Mouse (Mus musculus) left cerebral cortex, adult 18-20 months (tissue): ENCODE measurements around the gene Shmt2. TPM values are rescaled to one million over a fixed set of nuclear protein-coding genes. Genes with fewer than 3 reads are reported as not detected.

Experiments
- DNase-seq, 2 experiments: peaks; one replicate each; pipeline ENCODE4 v3.0.0; 2021 to 2022; ENCODE audit warnings: low spot score in 2 of 2, mixed read lengths in 1 of 2
- long read RNA-seq, 2 experiments: library from polyadenylated mRNA; stranded (forward); transcript quantifications; one replicate each; pipeline ENCODE4 v2.0.0; 2021
- total RNA-seq, 2 experiments: library from RNA; stranded (reverse); gene quantifications; 2 replicates each; pipeline ENCODE4 v1.2.3; 2021

The Shmt2 gene
- total RNA-seq: 10 to 100 TPM; 23.4 to 27.0 TPM
- long read RNA-seq, experiment 1, transcript Shmt2-201 (12 exons, 2,289 nt): major isoform, 15 of 34 reads
- long read RNA-seq, experiment 1, transcript Shmt2-206 (12 exons, 2,238 nt): minor isoform, 6 of 34 reads
- long read RNA-seq, experiment 1, partial matches to known transcripts: 3 of 34 reads
- long read RNA-seq, experiment 1, other reads (novel, unspliced or antisense): 9 of 34 reads
- long read RNA-seq, experiment 2, transcript Shmt2-201 (12 exons, 2,289 nt): major isoform, 13 of 24 reads
- long read RNA-seq, experiment 2, partial matches to known transcripts: 2 of 24 reads
- long read RNA-seq, experiment 2, other reads (novel, unspliced or antisense): 6 of 24 reads

GRCm38 (mm10) chr10:127522088-127522581, at the start of gene Shmt2:
Gene Shmt2, minus strand, starts transcription at chr10:127522444.
- DNase-seq: peak; percentile 81 to 87

- DNase-seq: no peak
Measured at GRCm38 (mm10) chr10:127570937-127571641, 48.8 kb upstream of the Shmt2 start.

- no peak for DNase-seq
Measured at GRCm38 (mm10) chr10:127570384-127570783, 48.1 kb upstream of the Shmt2 start.

GRCm38 (mm10) chr10:127569450-127569849, 47.2 kb upstream of the Shmt2 start:
- DNase-seq: peak; percentile 50 to 71

GRCm38 (mm10) chr10:127566553-127567326, 44.5 kb upstream of the Shmt2 start:
- no peak for DNase-seq

GRCm38 (mm10) chr10:127564301-127564700, 42.1 kb upstream of the Shmt2 start:
- peak in 1 of 2 experiments; percentile 25 for DNase-seq

- DNase-seq: no peak
Measured at GRCm38 (mm10) chr10:127563840-127564239, 41.6 kb upstream of the Shmt2 start.

GRCm38 (mm10) chr10:127561145-127561544, 38.9 kb upstream of the Shmt2 start:
- DNase-seq: no peak

GRCm38 (mm10) chr10:127557397-127557796, 35.2 kb upstream of the Shmt2 start:
- no peak for DNase-seq

- DNase-seq: no peak
Measured at GRCm38 (mm10) chr10:127555703-127556102, 33.5 kb upstream of the Shmt2 start.

- DNase-seq: no peak
Measured at GRCm38 (mm10) chr10:127549892-127550291, 27.6 kb upstream of the Shmt2 start.

- no peak for DNase-seq
Measured at GRCm38 (mm10) chr10:127548236-127548635, 26.0 kb upstream of the Shmt2 start.

GRCm38 (mm10) chr10:127546505-127546904, 24.3 kb upstream of the Shmt2 start:
- DNase-seq: no peak

GRCm38 (mm10) chr10:127544375-127544774, 22.1 kb upstream of the Shmt2 start:
- DNase-seq: no peak

GRCm38 (mm10) chr10:127543916-127544315, 21.7 kb upstream of the Shmt2 start:
- no peak for DNase-seq

GRCm38 (mm10) chr10:127542720-127543119, 20.5 kb upstream of the Shmt2 start:
- DNase-seq: no peak

GRCm38 (mm10) chr10:127542084-127542483, 19.8 kb upstream of the Shmt2 start:
- DNase-seq: peak in 1 of 2 experiments; percentile 35

GRCm38 (mm10) chr10:127541510-127541909, 19.3 kb upstream of the Shmt2 start:
- no peak for DNase-seq

GRCm38 (mm10) chr10:127537854-127538583, 15.8 kb upstream of the Shmt2 start:
- DNase-seq: peak; percentile 79 to 82

GRCm38 (mm10) chr10:127536586-127537314, 14.5 kb upstream of the Shmt2 start:
- DNase-seq: peak in 1 of 2 experiments; percentile 38
